Mouse (Mus musculus) R1 (cell line): Measurements from ENCODE around the gene Cdk18.

Experiments
- DNase-seq: peaks from one replicate; pipeline ENCODE4 v3.0.0-alpha.2; 2018; ENCODE audit warnings: low read depth, low spot score

The Cdk18 gene

DNA sequence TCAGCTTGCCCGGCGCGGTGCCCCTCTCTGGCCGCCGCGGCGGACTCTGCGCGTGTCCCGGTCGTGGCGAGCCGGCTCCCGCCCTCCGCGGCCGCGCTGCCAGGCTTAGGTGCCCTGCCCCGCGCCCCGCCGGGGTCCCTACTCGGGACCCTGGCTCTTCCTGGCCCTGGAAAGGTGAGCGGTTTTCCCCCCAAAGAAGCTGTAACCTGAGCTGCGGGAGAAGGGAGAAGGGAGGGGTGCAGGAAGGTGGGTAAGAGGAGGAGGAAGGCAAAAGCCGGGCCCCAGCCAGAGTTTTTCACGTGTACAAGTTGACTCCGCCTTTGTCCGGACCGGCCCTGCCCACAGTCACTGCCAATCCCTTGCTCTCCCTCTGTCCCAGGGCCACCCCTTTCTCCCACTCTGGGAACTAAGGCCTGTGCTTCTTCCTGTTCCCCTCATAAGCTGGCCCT is at the start of gene Cdk18:
Gene Cdk18, minus strand, starts transcription at position 269 of the 449 bp plus-strand sequence.
- peak; percentile 96 for DNase-seq

DNA sequence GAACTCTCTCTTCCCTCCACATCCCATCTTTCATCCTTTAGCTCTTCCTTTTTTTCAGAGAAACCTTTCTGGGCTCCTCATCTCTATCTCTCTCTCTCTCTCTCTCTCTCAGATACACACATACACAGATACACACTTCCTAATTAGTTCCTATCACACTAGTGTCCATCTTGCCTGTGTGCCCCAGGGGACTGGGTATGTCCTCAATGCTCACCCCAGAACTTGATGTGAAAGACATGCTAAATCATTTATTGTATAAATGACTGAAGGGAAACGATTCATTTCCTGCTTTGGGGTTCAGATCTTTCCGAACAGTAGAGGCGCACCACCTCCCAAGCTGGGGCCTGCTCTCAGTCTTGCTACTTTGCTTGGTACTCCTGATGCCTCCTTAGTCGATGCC is 49.7 kb upstream of the Cdk18 start:
- DNase-seq: no peak

DNA sequence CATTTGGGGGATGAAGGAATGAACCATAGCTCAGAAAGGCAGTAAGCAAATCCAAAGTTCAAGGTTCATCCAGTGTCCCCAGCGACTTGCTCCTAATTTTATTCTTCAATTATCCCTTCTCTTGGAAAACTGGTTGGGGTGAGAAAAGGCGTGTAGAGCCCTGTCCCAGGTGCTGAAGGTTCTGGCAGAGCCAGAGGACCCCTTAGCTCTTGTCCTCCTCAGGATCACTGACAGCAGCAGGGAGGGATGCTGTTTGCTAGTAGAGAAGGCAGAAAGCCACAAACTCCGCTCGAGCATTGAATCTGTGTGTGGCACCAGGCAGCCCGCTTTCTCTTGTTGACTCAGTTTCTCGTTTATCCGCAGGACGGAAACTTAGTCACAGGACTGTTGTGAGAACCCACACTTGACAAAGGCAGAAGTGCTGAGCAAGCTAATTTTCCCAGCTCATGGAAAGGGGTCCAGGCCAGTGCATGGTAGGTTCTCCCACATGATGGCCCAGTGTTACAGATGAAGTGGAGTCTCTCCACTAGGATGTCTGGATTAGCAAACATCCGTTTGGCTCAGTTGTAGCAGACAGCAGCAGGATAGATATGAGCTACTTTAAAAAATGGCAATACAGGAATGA is 49.1 kb upstream of the Cdk18 start:
- no peak for DNase-seq

DNA sequence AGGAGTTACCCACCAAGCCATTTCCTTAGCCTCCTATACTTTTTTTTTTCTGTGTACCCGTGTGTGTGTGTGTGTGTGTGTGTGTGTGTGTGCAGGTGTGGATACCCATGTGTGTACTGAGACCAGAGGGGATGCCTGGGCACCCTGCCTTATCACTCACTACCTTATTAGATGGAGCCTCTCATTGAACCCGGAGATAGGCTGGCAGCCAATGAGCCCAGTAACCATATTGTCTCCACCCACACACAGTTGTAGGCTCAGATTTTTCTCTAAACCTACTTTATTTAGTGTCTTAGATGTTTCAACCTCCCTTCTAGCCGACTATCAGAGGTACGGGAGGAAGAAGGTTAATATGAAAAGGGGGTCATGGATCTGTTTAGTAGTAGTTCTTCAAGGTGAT is 46.8 kb upstream of the Cdk18 start:
- no peak for DNase-seq

DNA sequence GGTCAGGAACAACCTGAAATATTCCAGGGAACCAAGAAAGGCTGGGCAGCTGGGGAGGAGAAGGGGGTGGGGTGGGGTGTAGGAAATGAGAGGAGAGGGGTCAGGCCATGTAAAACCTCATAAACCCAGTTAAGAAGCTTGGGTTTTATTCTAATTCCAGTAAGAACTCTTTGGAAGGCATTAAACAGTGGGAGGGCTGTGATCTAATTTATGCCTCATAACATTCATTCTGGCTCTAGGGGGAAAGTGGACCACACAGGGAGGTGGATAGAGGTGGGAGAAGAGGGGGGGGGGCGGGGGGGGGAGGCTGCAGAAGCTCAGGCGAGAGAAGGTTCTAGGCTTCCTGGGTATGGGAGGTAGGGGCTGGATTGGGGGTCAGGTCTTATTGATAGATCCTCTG is 32.1 kb upstream of the Cdk18 start:
- DNase-seq: no peak

DNA sequence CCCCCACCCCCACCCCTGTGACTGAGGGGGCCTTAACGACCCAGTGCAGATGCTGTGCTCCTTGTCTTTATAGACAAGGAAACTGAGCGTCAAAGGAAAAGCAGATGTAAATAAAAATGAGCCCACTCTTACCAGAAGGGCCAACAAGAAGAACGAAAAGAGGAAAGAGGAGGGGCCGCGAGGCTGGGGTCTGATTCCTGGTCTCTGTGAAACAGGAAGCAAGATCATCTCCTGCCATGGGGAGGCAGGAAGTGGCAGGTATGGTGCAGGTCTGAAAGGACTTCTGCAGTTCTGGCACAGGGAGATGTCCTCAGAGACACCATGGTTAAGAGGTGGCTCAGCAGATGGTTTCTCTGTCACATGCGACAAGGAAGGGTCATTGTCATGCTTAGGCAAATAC is 31.2 kb upstream of the Cdk18 start:
- DNase-seq: no peak

DNA sequence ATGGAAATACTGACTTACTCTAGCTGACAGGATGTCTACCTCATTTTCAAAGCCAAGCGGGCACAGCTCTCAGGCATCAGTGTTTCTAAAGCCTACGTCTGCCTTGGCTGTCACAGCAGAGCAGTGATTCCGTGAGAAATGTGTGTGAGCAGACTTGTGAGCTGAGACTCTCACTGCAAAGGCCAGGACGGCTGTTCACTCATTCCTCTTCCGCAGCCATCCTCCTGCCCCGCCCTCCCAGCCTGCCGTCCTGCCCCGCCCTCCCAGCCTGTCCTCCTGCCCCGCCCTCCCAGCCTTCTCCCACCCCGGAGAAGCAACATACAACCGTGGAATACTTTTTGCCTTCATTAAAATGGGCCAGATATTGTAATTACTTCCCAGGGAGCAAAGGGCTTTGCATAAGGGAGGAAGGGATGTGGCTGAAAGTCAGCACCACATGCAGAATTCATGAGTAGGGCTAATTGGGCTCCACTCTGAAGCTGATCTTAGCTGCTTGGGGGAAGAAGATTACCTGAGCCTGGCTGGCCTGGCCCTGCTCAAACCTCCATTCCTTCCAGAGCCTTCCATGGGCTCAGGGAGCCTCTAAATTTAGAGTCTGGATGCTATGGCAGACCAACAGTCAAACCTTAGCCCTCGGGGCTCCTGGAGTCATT is 28.8 kb upstream of the Cdk18 start:
- DNase-seq: peak; percentile 60

DNA sequence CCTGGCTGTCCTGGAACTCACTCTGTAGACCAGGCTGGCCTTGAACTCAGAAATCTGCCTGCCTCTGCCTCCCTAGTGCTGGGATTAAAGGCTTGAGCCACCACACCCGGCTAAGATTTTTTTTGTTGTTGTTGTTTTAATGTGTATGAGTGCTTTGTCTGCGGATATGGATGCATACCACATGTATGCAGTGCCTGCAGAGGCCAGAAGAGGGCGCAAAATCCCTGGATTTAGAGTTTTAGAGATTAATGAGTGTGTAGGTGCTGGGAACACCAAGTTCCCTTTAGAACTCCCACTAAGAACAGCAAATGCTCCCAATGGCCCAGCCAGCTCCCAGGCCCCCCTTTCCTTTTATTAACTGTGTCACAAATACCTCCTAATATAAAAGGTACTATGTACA is 26.4 kb upstream of the Cdk18 start:
- peak; percentile 82 for DNase-seq

DNA sequence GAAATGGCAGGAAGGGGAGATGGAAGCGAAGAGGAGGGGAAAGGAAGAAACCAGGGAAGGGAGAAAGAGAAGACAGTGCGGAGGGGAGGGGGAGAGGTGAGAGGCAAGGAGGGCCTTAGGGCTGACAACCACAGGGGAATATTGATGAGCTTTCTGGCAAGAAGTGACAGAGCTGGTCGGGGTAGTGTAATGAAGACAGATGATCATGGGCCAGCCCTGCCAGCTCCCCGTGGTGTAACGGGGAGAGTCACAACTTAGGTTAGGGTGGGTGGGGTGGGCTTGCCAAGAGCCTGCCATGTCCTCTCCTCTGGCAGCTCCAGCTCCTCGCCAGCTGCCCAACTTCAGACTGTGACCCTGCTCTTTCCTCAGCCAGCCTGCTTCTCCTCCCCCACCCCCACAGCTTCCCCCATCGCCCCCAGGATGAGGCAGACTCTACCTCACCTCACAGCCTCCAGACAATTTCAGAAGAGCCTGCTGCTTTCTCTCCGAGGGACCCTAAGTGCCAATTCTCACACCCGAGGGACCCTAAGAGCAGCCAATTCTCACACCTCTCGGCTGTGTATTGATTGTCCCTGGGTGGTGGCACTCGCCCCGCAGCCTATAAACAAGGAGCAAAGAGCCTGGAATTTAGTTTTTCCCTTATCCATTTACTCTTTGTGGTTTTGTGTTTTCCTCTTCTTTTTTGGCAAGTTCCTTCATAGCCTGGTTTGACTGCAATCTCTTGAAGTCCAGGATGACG is 25.5 kb upstream of the Cdk18 start:
- DNase-seq: no peak

DNA sequence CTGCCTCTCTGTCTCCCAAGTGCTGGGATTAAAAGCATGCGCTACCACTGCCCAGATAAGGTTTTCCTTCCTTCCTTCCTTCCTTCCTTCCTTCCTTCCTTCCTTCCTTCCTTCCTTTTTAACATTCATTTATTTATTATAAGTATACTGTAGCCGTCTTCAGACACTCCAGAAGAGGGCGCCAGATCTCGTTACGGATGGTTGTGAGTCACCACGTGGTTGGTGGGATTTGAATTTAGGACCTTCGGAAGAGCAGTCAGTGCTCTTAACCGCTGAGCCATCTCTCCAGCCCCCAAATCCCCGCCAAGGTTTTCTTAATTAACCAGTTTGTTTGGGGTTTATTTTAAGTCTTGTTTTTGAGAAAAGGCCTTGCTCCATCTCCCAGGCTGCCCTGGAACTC is 23.1 kb upstream of the Cdk18 start:
- peak; percentile 29 for DNase-seq

DNA sequence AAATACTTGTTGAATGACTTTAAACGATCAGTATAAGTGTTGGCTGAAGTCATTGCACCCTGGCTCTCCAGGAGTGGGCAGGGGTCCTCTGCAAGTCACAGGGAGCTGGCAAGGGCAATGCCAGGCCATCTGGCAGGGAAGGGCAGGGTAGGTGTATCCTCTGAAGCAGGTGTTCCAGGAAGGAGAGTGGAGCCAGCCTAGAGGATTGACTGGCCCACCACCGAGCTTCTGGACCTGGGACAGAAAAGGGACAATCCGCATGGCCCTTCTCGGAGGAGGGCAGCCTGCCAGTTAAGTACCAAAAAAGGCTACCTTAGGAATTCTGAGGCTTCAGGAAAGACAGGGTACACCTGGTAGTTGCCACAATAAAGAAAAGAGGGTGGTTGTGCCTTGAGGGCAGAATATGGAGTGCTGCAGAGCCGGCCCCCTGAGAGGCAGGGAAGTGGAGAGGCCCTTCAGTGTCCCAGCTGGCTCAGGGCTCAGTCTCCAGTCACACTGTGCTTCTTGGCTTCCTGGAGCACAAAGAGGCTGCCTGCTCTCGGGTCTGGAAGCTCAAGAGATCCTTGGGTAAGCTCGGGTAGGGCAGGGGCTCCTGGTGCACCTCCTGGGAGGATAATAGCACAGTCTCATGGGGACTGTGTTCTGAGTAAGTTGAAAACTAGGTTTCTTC is 21.9 kb upstream of the Cdk18 start:
- no peak for DNase-seq

DNA sequence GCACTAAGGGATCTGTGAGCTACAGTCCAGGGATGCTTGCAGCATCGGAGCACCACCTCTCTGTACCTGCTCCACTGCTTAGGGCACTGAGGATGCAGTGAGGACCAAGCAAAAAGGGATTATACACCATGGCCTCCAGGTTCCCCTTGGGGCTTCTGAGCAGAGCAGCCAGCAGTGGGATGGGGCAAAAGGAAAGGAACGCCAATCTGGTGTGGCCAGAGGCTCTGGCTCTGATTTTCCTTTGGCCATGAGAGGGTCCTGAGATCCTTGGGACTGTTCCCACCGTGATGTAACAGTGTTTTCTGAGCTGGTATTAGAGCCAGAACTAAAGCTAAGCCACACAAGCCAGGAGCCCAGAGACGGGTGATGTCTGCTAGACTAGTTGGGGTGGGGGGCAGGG is 20.2 kb upstream of the Cdk18 start:
- no peak for DNase-seq

DNA sequence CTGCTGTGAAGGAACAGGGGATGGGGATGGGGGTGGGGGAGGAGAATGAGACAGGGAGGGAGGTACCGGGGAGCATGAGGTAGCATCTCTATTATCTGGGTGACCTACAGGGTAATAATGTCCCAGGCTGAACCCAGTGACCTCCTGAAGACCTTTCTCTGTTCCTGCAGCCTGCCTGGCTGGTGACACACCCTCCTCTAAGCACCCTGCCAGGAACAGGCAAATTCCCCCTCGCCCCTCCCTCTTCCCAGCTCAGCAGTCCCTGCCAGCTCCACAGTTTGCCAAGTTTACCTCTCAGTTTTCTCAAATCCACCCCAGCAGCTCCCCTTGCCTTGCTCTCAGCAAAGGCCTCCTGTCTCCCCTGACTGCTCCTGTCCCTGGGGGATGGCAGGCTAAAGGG is 19.3 kb upstream of the Cdk18 start:
- peak; percentile 86 for DNase-seq

DNA sequence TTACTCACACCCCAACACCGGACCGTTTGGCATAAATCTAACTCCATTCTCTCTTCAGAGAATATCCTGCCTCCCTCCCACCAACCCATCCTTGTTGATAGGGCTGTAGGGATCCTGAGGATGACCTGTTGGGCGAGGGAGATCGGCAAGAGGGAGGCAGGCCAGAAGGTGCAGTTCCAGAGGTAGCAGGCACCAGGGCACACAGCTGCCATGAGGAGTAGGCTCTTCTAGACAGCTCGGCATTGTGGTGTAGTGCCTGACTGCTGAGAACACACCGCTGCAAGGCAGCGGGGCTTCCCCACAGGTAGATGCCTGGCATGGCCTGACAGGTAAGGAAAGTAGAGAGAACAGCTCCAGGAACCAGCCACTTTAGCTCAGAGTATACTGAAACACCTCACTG is 18.3 kb upstream of the Cdk18 start:
- DNase-seq: no peak

DNA sequence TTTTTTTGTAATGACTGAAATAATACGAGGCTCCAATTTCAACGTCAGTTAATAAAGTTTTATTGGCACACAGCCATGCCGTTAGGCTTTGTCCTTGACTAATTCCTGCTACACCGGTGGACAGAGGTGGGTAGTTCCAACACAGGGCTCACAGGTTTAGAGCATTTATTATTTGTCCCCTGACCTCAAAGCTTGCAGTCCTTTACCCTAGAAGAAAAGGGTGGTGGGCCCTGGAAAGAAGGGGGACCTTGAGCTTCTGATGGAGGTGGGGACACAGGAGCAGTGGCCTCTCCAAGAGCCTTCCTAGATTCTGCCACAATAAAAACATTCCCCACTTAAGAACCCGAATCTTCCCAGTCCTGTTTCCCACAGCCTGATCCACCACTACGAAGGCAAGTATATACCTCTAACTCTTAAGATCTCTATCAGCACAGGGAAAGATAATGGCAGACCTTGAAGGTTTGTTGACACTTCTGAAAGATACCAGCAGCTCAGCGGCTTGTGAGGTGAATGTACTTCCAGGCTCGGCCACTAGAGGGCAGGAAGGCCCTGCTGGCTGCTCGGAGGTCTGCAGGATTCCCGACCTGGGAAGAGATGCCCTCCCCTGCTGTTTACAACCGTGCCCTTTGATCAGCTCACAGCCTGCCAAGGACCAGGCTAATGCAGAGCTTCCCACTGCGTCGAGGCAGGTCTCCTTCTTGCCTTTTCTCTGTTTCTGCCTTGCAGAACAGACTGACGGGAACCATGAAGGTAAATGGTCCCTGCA is 17.7 kb upstream of the Cdk18 start:
- peak; percentile 93 for DNase-seq

DNA sequence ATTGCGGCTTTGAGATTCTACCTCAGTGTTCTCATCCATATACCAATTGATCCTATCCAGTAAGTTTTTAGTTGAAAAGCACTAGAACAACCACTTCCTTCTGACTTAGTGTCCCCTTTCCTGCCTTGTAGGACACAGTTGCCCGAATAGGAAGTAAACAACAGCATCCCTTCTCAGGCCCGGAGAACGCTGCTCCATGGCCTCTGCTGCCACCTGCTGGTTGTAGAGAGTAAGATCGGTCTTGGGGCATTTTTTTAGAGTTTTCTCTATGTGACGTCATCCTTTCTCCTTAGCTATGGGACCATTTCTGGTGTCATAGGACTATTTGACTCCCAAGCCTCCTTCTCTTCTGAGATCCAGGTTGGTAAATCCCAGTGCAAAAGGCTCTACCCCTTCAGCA is 16.3 kb upstream of the Cdk18 start:
- peak; percentile 92 for DNase-seq

DNA sequence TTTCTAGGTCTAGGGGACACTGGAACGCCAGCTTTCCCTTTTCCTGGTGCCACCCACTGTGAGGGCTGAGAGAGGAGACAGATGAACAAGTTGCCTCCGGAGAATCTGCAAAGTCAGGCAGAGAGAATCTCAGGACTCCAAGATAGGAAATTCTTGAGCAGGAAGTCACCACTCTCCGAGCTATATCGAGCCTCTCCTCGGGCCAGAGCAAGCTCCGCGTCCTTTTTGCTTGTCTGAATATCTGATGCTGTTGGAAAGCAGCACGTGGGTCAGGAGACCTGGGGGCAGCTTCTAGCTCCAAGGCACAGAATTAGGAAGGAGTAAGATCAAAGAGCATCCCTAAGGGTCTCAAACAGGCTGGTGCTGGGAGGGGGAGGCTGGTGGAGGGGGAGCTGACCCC is 14.2 kb upstream of the Cdk18 start:
- no peak for DNase-seq

DNA sequence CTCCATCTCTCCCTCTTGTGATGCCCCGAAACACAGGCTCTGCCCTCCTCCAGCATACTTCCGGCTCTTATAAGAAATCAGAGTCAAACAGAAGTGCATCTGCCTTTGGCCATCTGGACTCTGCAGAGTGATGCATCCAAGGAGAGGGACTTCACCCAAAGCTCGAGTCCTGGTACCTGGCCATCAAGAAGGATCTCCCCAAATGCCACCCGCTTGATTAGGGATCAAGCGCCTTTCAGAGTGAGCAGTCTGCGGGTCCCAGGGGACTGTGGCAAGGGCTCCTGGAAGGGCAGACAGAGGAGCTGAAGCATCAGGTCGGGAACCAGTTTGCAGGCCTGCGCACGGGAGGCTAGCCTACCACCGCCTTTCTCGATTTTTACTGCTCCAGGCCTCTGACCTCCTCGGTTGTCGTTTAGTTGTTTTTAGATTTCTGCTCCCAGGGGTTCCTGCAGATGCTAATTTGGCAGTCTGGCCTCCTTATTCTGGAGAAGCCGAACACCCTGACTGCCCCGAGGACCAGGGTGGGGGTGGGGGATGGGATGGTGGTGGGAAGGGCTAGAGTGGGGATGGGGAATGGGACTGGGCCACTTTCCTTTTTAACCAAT is 13.7 kb upstream of the Cdk18 start:
- no peak for DNase-seq

DNA sequence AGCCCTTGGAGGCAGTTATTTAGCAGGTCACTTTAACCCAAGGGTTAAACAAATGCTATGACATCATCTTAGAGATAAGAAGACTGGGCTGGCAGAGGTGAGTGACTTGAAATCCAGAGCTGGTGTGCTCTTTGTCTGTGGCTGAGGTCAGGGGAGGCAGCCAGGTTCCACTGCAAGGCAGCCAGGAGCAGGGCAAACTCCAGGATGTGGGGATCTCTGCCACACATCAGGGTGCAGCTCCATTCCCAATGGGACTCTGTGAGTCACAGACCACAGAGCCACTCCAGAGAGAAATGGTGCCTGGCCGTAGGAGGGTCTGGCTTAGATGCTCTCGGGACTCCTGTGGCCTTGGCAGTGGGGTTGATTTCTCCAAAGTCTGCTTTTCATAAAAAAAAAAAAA is 12.4 kb upstream of the Cdk18 start:
- DNase-seq: no peak

DNA sequence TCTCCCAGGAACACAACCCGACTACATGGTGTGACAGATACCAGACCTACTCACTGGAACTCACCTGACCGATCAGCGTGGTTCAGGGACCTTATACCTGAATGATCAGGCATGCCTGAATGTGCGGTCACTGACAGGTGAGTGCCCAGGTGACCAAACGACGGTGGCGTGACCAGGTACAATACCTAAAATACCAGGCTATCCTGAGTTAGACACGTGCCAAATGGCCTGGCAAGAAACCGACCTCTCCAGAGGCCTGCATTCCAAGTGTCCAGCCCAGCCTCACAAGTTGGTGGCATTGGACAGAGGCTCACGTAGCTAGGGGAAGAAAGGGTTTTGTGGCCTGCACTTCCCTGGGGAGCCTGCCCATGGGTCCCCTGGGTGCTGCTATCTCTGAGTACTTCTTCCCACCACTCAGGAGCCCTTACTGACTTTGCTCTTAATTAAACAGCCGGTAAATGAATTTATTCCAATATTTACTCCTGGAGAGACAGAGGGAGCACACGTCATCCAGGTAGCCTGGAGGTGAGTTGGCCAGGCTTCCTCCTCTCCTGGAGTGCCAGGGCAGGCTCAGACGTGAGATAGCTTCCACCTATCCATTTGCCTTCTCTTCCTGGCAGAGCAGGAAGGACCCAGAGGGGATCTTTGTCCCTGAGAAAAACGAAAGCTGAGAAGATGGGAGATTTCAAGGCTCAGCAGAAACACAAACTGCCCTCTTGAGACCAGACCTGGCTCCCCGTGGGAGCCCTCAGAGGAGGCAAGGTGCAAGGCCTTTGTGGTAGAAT is 11.5 kb upstream of the Cdk18 start:
- DNase-seq: no peak
